Mouse (Mus musculus) lung, adult 18-20 months (tissue): ENCODE data around the gene Dus2.
A peak's percentile ranks its signal among the peaks of the same experiment; 100 is the strongest.

Experiments
- DNase-seq, 2 experiments: peaks; one replicate each; pipeline ENCODE4 v3.0.0; 2022; ENCODE audit warnings: mixed read lengths in 2 of 2

Dus2 gene

GRCm38 (mm10) chr8:106046872-106047559 is 55.9 kb downstream of the Dus2 start:
- no peak for DNase-seq

GRCm38 (mm10) chr8:106047854-106048630 is 56.9 kb downstream of the Dus2 start:
- DNase-seq = no peak

GRCm38 (mm10) chr8:106049840-106050239 is 58.7 kb downstream of the Dus2 start:
- no peak for DNase-seq

- no peak for DNase-seq
Observed at GRCm38 (mm10) chr8:106051068-106051467, 59.9 kb downstream of the Dus2 start.

- peak in 1 of 2 experiments; percentile 22 for DNase-seq
Observed at GRCm38 (mm10) chr8:106052510-106053089, 61.5 kb downstream of the Dus2 start.

GRCm38 (mm10) chr8:106054190-106054811 is 63.2 kb downstream of the Dus2 start:
- peak; percentile 77 to 78 for DNase-seq

- DNase-seq = no peak
Observed at GRCm38 (mm10) chr8:106055038-106055437, 63.9 kb downstream of the Dus2 start.

- no peak for DNase-seq
Observed at GRCm38 (mm10) chr8:106056455-106056982, 65.4 kb downstream of the Dus2 start.

GRCm38 (mm10) chr8:106058731-106059612 is 67.8 kb downstream of the Dus2 start, which contains the start of gene Nfatc3:
Gene Nfatc3, plus strand, starts transcription at chr8:106058840.
- peak; percentile 97 to 99 for DNase-seq

- DNase-seq = peak; percentile 54 to 64
Observed at GRCm38 (mm10) chr8:106059613-106060371, 68.7 kb downstream of the Dus2 start.

GRCm38 (mm10) chr8:106060521-106060920 is 69.4 kb downstream of the Dus2 start:
- no peak for DNase-seq

- DNase-seq = no peak
Observed at GRCm38 (mm10) chr8:106061686-106062085, 70.5 kb downstream of the Dus2 start.

- no peak for DNase-seq
Observed at GRCm38 (mm10) chr8:106063046-106063445, 71.9 kb downstream of the Dus2 start.

GRCm38 (mm10) chr8:106066721-106067120 is 75.6 kb downstream of the Dus2 start:
- DNase-seq = no peak

- DNase-seq = no peak
Observed at GRCm38 (mm10) chr8:106069565-106069964, 78.4 kb downstream of the Dus2 start.

GRCm38 (mm10) chr8:106072113-106072512 is 81.0 kb downstream of the Dus2 start:
- no peak for DNase-seq

- DNase-seq = no peak
Observed at GRCm38 (mm10) chr8:106074236-106074635, 83.1 kb downstream of the Dus2 start.

- DNase-seq = no peak
Observed at GRCm38 (mm10) chr8:106074659-106075058, 83.5 kb downstream of the Dus2 start.

- DNase-seq = no peak
Observed at GRCm38 (mm10) chr8:106075161-106075862, 84.2 kb downstream of the Dus2 start.

- no peak for DNase-seq
Observed at GRCm38 (mm10) chr8:106075863-106076174, 84.7 kb downstream of the Dus2 start.

GRCm38 (mm10) chr8:106076612-106077011 is 85.5 kb downstream of the Dus2 start:
- peak in 1 of 2 experiments; percentile 47 for DNase-seq
